In the genomic region with DNA sequence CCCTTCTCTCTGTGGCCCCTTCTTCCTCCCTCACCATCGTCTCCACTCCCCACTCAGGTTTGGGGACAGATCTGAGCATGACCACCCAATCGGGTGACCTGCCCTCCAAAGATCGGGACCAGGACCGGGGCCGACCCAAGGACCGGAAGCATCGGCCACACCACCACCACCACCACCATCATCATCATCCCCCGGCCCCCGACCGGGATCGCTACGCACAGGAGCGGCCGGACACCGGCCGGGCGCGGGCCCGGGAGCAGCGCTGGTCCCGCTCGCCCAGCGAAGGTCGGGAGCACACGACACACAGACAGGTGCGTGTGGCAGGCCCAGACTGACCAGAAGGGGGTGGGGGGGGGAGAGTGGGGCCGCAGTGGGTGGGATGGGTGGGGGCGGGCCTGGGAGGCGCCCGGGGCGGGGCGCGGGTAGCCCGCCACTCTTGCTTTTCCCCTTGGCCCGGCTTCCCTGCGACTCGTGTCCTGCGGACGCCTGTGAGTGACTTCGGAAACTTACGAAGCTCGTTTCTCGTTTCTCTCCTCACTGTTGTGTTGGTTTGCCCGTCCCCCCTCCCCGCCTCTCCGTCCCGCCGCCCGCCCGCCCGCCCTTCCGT, we compare ENCODE assay signal across 8 mouse cellular contexts. TPM values are rescaled to one million over a fixed set of nuclear protein-coding genes. Genes with fewer than 3 reads are reported as not detected.
A peak's percentile ranks its signal among the peaks of the same experiment; 100 is the strongest.
DNase-seq lines count a peak whose midpoint lies in the region; ATAC-seq and TF ChIP-seq lines count a peak whose summit lies in the region.

No protein-coding gene starts in this region.

- peak overlapping the region; percentile 78 for H3K4me2 ChIP-seq in CH12.LX (ENCODE audit: insufficient read depth, low read depth, poor library complexity, severe bottlenecking)
- peak overlapping the region; percentile 74 for H3K4me2 ChIP-seq in embryonic facial prominence, embryonic 12.5 days (replicated peaks)
- peak overlapping the region; percentile 96 for H3K4me2 ChIP-seq in liver, embryonic 12.5 days

- peaks cover 11 to 31% of the 10 kb centered on the region in 2 experiments for H3K4me1 ChIP-seq in CH12.LX (ENCODE audit: control insufficient read depth in 1 of 2, insufficient read depth in 2 of 2)
- H3K4me1 ChIP-seq in embryonic facial prominence, embryonic 12.5 days: peaks cover 34% of the 10 kb centered on the region
- peaks cover 32% of the 10 kb centered on the region for H3K4me1 ChIP-seq in liver, embryonic 12.5 days
- peaks cover 5% of the 10 kb centered on the region for H3K4me1 ChIP-seq in olfactory bulb, adult 2 months (ENCODE audit: control insufficient read depth, insufficient read depth, low read length)

- no peaks in the 10 kb centered on the region for H3K9me3 ChIP-seq in CH12.LX (replicated peaks; ENCODE audit: low read length)
- H3K9me3 ChIP-seq in embryonic facial prominence, embryonic 12.5 days: no peaks in the 10 kb centered on the region
- H3K9me3 ChIP-seq in liver, embryonic 12.5 days (replicated peaks): no peaks in the 10 kb centered on the region

- H3K27ac ChIP-seq in CH12.LX (ENCODE audit: insufficient read depth, low read depth): peak overlapping the region; percentile 61
- peak overlapping the region; percentile 97 for H3K27ac ChIP-seq in embryonic facial prominence, embryonic 12.5 days
- H3K27ac ChIP-seq in liver, embryonic 12.5 days: peak overlapping the region; percentile 78
- H3K27ac ChIP-seq in olfactory bulb, adult 2 months (ENCODE audit: insufficient read depth, low read depth, low read length): 0 out of 2 replicates have a peak overlapping the region, but pooled peaks have one; percentile 11

- no peak for ATAC-seq in CD4-positive, CD25-positive, alpha-beta regulatory T cell, adult 4 months
- peak; percentile 12 for ATAC-seq in embryonic facial prominence, embryonic 12.5 days (ENCODE audit: insufficient number of reproducible peaks, insufficient read depth, low FRiP score, low TSS enrichment)
- ATAC-seq in hematopoietic stem cell, adult 5-6 weeks (replicated peaks in 1 of 2; ENCODE audit: insufficient read depth in 1 of 2, low FRiP score in 2 of 2, low TSS enrichment in 1 of 2, low read depth in 1 of 2, poor library complexity in 2 of 2, severe bottlenecking in 2 of 2): peak; percentile 12 to 20; a peak in 1 of 4 replicates
- ATAC-seq in liver, embryonic 12.5 days: peak; percentile 11

- peaks cover 2% of the 10 kb centered on the region for H3K27me3 ChIP-seq in CH12.LX (replicated peaks)
- no peaks in the 10 kb centered on the region for H3K27me3 ChIP-seq in embryonic facial prominence, embryonic 12.5 days
- peaks cover 37% of the 10 kb centered on the region for H3K27me3 ChIP-seq in liver, embryonic 12.5 days (replicated peaks)

- no peaks in the 10 kb centered on the region for H3K79me2 ChIP-seq in CH12.LX (replicated peaks; ENCODE audit: control insufficient read depth, extremely low read depth, insufficient read depth, poor library complexity, severe bottlenecking)

- no peak for TF ChIP-seq CTCF in CH12.LX (conservative IDR thresholded peaks at IDR 0.05 in 1 of 2, IDR thresholded peaks at IDR 0.05 in 1 of 2; ENCODE audit: low read depth in 2 of 2, low read length in 2 of 2)
- TF ChIP-seq CTCF in olfactory bulb, adult 2 months (IDR thresholded peaks at IDR 0.05; ENCODE audit: insufficient read depth, low read depth, low read length): no peak

- peak overlapping the region; percentile 57 to 85 (median 64) for H3K4me3 ChIP-seq in CH12.LX (replicated peaks in 1 of 3; ENCODE audit: low read depth in 2 of 3, low read length in 2 of 3, poor library complexity in 1 of 3)
- H3K4me3 ChIP-seq in embryonic facial prominence, embryonic 12.5 days: peak overlapping the region; percentile 46
- H3K4me3 ChIP-seq in liver, embryonic 12.5 days: peak overlapping the region; percentile 70
- H3K4me3 ChIP-seq in olfactory bulb, adult 2 months (ENCODE audit: insufficient read depth, low read depth, low read length): peak overlapping the region; percentile 57

- TF ChIP-seq POLR2A in CH12.LX (IDR thresholded peaks at IDR 0.05; ENCODE audit: low read depth, low read length): peak; percentile 53
- TF ChIP-seq POLR2A in olfactory bulb, adult 2 months (IDR thresholded peaks at IDR 0.05; ENCODE audit: insufficient read depth, low read depth, low read length): no peak

- WGBS in embryonic facial prominence, embryonic 12.5 days: 0% methylated on average over 43 of the region's 52 CpGs
- WGBS in liver, embryonic 12.5 days (ENCODE audit: insufficient replicate concordance): 0% methylated on average over 25 of the region's 52 CpGs
- 1% methylated on average over 46 of the region's 52 CpGs for WGBS in olfactory bulb, adult 2 months

- in situ Hi-C loops in CH12.LX (cut with MboI; ENCODE audit: low pct_ligation_motif_present, low pct_unique_long_range_greater_than_20kb, low sequenced_read_pairs): no loop called here

- no peak for TF ChIP-seq EP300 in CH12.LX (IDR thresholded peaks at IDR 0.05; ENCODE audit: low read length)

- peak; percentile 45 for DNase-seq in CD4-positive, CD25-positive, alpha-beta regulatory T cell, adult 2 months (ENCODE audit: low read depth, low spot score)
- DNase-seq in CH12.LX (ENCODE audit: extremely low read depth): no peak
- DNase-seq in left cerebral cortex, adult 8-10 months (ENCODE audit: low spot score in 2 of 2): no peak

- TF ChIP-seq RAD21 in CH12.LX (IDR thresholded peaks at IDR 0.05; ENCODE audit: low read depth, low read length): no peak

- dilution Hi-C loops in CH12.LX (cut with MboI; ENCODE audit: extremely low pct_ligation_motif_present, extremely low pct_unique_long_range_greater_than_20kb, low sequenced_read_pairs): no loop called here

- peaks cover 0 to 22% of the 10 kb centered on the region in 2 experiments for H3K36me3 ChIP-seq in CH12.LX (replicated peaks in 1 of 2; ENCODE audit: control insufficient read depth in 1 of 2, insufficient read depth in 1 of 2, low read length in 1 of 2)
- H3K36me3 ChIP-seq in embryonic facial prominence, embryonic 12.5 days: no peaks in the 10 kb centered on the region
- H3K36me3 ChIP-seq in liver, embryonic 12.5 days: no peaks in the 10 kb centered on the region

- peak overlapping the region; percentile 89 for H3K9ac ChIP-seq in CH12.LX (ENCODE audit: insufficient read depth, low read depth)
- peak overlapping the region; percentile 79 for H3K9ac ChIP-seq in embryonic facial prominence, embryonic 12.5 days
- H3K9ac ChIP-seq in liver, embryonic 12.5 days: peak overlapping the region; percentile 84

TF ChIP-seq in CH12.LX, 34 proteins besides CTCF, POLR2A, EP300 and RAD21:
- TF ChIP-seq ZMIZ1 (IDR thresholded peaks at IDR 0.05; ENCODE audit: low read depth, low read length) (no peak), NELFE (IDR thresholded peaks at IDR 0.05; ENCODE audit: low read depth, low read length) (0 out of 2 replicates have a peak, but pooled peaks have one; percentile 3), NRF1 (IDR thresholded peaks at IDR 0.05; ENCODE audit: low read depth, low read length) (0 out of 2 replicates have a peak, but pooled peaks have one; percentile 24), MXI1 (IDR thresholded peaks at IDR 0.05; ENCODE audit: low read depth, low read length) (no peak), MYC (IDR thresholded peaks at IDR 0.05; ENCODE audit: low read depth, low read length) (0 out of 2 replicates have a peak, but pooled peaks have one; percentile 23), E2F4 (IDR thresholded peaks at IDR 0.05; ENCODE audit: insufficient replicate concordance, low read depth, low read length) (no peak)

RNA-seq across cellular contexts. Expression of a gene that starts 24.0 kb away (rescaled TPM):
- 10 to 100 TPM; 39.5 to 42.6 TPM for polyA plus RNA-seq in CD4-positive, CD25-positive, alpha-beta regulatory T cell, adult 4 months (2017; shearing (Covaris generic))
- total RNA-seq in CH12.LX (2012; rRNA removed) (22.7 and 30.3 TPM in 2 replicates), CH12.LX (2014; rRNA removed) (30.9 and 35.4 TPM in 2 replicates)
- polyA plus RNA-seq in CH12.LX (2012; ENCODE audit: insufficient read length, low read depth): 25.7 and 26.3 TPM in 2 replicates
- polyA plus RNA-seq in embryonic facial prominence, embryonic 12.5 days (2016; fragmentation: Nextera tagmentation; extraction: Ambion mirVana): 94.5 and 97.0 TPM in 2 replicates
- total RNA-seq in hematopoietic stem cell, adult 5-6 weeks (2017): 105 and 115 TPM in 2 replicates
- polyA plus RNA-seq in liver, embryonic 12.5 days (2016; fragmentation: Nextera tagmentation; extraction: Ambion mirVana): 36.4 and 37.4 TPM in 2 replicates
- polyA plus RNA-seq in olfactory bulb, adult 2 months (2012; ENCODE audit: insufficient read depth, insufficient read length, low replicate concordance, missing spikeins): not detected in 2 replicates
- 10 to 100 TPM in 2 of 4 experiments, 1 to 10 TPM in 2; 5.9 to 15.8 (median 8.9) TPM for total RNA-seq in left cerebral cortex, adult 8-10 months (2022)

RNA-seq across cellular contexts. Expression of a gene that starts 47.4 kb away (rescaled TPM):
- polyA plus RNA-seq in CD4-positive, CD25-positive, alpha-beta regulatory T cell, adult 4 months (2017; shearing (Covaris generic)): 10 to 100 TPM; 45.0 to 60.3 TPM
- 157 and 160 TPM in 2 replicates for total RNA-seq in CH12.LX (2012; rRNA removed)
- 77.0 and 94.5 TPM in 2 replicates for total RNA-seq in CH12.LX (2014; rRNA removed)
- 140 and 157 TPM in 2 replicates for polyA plus RNA-seq in CH12.LX (2012; ENCODE audit: insufficient read length, low read depth)
- 71.2 and 73.6 TPM in 2 replicates for polyA plus RNA-seq in embryonic facial prominence, embryonic 12.5 days (2016; fragmentation: Nextera tagmentation; extraction: Ambion mirVana)
- 58.7 and 72.0 TPM in 2 replicates for total RNA-seq in hematopoietic stem cell, adult 5-6 weeks (2017)
- polyA plus RNA-seq in liver, embryonic 12.5 days (2016; fragmentation: Nextera tagmentation; extraction: Ambion mirVana): 57.3 and 62.0 TPM in 2 replicates
- not detected in 2 replicates for polyA plus RNA-seq in olfactory bulb, adult 2 months (2012; ENCODE audit: insufficient read depth, insufficient read length, low replicate concordance, missing spikeins)
- total RNA-seq in left cerebral cortex, adult 8-10 months (2022): 100 to 1,000 TPM; 101 to 105 (median 103) TPM

RNA-seq across cellular contexts. Expression of a gene that starts 49.0 kb away (rescaled TPM):
- 1 to 10 TPM; 8.1 to 9.1 TPM for polyA plus RNA-seq in CD4-positive, CD25-positive, alpha-beta regulatory T cell, adult 4 months (2017; shearing (Covaris generic))
- 45.1 and 49.0 TPM in 2 replicates for total RNA-seq in CH12.LX (2012; rRNA removed)
- 21.9 and 23.3 TPM in 2 replicates for total RNA-seq in CH12.LX (2014; rRNA removed)
- 73.0 and 84.1 TPM in 2 replicates for polyA plus RNA-seq in CH12.LX (2012; ENCODE audit: insufficient read length, low read depth)
- 19.4 and 20.8 TPM in 2 replicates for polyA plus RNA-seq in embryonic facial prominence, embryonic 12.5 days (2016; fragmentation: Nextera tagmentation; extraction: Ambion mirVana)
- total RNA-seq in hematopoietic stem cell, adult 5-6 weeks (2017): 47.3 and 51.0 TPM in 2 replicates
- polyA plus RNA-seq in liver, embryonic 12.5 days (2016; fragmentation: Nextera tagmentation; extraction: Ambion mirVana): 12.5 and 12.9 TPM in 2 replicates
- polyA plus RNA-seq in olfactory bulb, adult 2 months (2012; ENCODE audit: insufficient read depth, insufficient read length, low replicate concordance, missing spikeins): not detected in 2 replicates
- total RNA-seq in left cerebral cortex, adult 8-10 months (2022): 10 to 100 TPM; 88.5 to 97.6 (median 93.9) TPM

Comparison
In these comparisons a context has a peak if more than half of its experiments do, and no peak if none do; other contexts are left out.
1. H3K27ac ChIP-seq: peak in every context shown above with its lines; median percentile 97 in embryonic facial prominence, embryonic 12.5 days; 78 in liver, embryonic 12.5 days; 61 in CH12.LX; 11 in olfactory bulb, adult 2 months.
2. RNA of a gene that starts 24.0 kb away (polyA plus RNA-seq): 94.5 to 97.0 TPM in embryonic facial prominence, embryonic 12.5 days, 39.5 to 42.6 TPM in CD4-positive, CD25-positive, alpha-beta regulatory T cell, adult 4 months, 36.4 to 37.4 TPM in liver, embryonic 12.5 days and 25.7 to 26.3 TPM in CH12.LX; not detected in olfactory bulb, adult 2 months; every median in the first group is over 10 times any median in the second.
3. Peak in every context shown above with its lines, with median percentiles within 50 percentile points of each other: H3K4me2 ChIP-seq, H3K4me3 ChIP-seq and H3K9ac ChIP-seq.